Mouse (Mus musculus) right cerebral cortex, postnatal 25 days (tissue): ENCODE measurements at regions not wholly inside any gene's neighbourhood (a gene's known extent, or its start where the extent isn't known, plus 50 kb on each side); places are given as distances from the start of the nearest gene placed in this dataset.
"Not testable (repeated sequence)": the region's sequence is repeated elsewhere in the genome, so short reads cannot be mapped to it uniquely, and the experiment has no call there.

Source experiments
- DNase-seq: peaks from one replicate; pipeline ENCODE4 v3.0.0; 2022

- DNase-seq, result no peak
Measured at GRCm38 (mm10) chr12:64788761-64789160, 128.9 kb upstream of the Gm527 start.

DNA sequence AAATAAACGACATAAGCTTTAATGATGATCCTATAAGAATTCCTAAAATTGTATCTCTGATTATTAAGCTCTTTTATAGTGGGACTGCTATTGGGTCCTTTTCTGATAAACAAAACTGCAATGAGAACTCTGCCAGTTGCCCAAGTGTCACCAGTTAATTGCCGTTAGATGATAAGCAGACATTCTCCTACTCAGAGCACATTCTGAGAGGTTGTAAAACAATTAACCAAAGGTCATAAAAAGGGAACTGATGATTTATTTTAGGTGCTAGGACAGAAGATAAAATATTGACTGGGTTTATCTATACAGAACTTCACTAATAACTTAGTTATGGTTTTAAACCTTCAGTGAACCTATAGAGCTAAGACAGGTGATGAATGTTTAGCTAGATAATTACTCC is 109.2 kb upstream of the Gm527 start:
- DNase-seq, result not testable (repeated sequence)

- DNase-seq, result no peak
Measured at GRCm38 (mm10) chr12:64810081-64810480, 107.6 kb upstream of the Gm527 start.

DNA sequence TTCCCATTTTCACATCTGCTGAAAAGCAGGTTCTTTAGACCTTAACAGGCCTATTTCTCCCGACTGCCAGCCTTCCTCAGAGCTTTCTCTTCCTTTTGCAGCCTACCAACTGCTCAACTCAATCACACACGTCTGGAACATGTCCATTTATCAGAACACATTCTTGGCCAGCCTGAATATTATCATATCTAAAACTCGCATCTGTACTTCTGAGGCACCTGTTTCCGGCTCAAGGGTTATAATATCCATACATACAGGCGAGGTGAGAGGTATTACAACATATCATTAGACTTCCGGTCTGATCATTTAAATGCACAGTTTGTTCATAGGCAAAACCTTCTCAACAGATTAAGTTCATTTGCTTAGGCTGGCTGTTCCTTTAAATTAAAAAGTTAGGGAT is 101.8 kb upstream of the Gm527 start:
- DNase-seq, result no peak

DNA sequence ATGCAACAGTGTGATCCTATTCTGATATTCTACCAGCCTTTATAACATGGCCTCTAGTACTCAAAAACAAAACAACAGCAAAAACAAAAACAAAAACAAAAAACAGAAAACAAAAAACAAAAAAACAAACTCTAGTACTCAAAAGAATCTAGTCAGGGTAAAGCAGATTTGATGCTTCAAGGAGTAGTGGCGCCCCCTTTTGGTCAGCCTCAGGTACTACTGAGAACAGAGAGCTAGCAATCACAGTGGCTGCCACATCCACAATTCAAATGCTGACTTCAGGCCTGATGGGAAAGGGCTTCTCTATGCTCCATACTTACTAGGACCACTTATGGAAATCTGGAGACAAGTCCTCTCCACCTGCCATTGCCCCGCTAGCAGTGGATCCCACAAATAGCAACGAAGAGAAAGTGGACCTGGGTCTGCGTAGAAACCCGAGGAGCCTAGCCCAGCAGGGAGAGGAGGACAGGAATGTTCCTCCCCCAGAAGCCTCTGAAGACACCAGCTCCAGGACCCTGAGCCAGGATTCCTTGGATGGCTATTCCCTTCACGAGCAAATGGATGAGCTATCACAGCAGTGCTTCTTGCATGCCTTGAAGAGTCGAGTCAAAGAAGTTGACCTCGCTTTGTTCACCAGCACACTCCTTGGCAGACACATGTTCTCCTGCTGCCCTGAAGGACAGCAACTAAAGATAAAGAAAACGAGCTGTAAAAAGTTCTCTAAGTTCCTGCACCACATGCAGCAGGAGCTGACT is 100.5 kb upstream of the Gm527 start:
- DNase-seq, result peak; percentile 11

GRCm38 (mm10) chr12:64820722-64821121 is 97.0 kb upstream of the Gm527 start:
- no peak for DNase-seq

DNA sequence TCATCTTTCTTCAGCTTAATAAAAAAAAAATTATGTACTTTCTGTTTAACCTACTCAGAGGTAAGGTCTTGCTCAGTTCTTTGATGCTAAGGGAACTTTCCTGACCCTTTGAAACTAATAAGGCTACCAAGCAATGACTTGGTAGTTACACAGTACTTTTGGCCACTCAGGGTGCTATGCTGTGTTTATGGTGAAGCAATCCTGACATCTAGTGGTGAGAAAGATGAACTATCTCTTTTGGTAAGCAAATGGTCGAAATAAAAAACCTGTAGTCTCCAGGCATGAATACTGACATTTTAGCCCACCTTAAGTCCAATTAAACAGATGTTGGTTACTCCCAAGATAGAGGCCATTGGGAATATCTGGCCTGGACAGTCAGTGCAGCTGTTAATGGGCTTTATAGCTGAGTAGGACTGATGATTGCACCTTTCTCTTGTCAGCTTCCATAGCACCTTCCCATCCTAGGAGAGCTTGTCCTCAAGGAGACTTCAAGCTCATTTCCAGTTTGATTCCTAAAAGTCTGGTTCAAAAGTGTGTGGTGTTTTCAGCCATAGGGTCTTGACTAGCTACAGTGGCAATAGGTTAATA is 88.0 kb upstream of the Gm527 start:
- DNase-seq, result peak; percentile 4

DNA sequence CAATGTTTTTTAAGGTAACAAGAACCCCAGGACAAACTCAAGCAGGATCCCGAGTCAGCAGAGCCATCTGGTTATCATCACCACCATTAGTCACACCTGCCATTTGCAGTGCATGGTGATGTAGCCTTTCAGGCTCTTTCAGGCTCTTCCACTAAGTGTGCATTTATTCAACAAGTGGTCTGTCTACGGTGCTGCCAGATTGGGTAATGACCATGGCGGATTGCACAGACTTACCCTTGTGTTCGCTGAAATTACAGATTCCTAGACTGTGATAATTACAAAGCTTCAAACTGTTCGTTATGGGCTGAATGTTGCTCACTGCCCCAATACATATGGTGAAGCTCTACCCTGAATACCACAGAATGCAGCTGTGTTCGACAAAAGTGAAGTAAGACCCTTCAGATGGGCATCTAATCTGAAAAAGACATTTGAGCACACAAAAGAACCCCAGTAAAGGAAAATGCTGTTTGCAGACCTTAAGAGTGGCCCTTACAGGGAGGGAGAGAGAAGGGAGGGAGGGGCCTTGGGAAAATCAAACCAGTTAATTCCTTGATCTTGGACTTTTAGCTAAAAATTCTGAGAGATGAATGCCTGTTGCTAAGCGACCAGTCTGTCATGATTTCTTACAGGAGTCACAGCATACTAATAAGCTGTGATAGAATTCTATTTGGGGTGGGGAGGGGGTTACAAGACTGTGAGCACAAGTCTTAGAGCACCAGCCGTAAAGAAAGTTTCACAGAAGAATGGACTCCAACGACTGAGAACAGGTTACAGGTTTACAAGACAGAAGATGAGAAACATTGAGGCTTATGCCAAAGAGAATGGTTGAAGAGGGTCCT is 85.2 kb upstream of the Gm527 start:
- DNase-seq, result no peak

- DNase-seq, result no peak
Measured at GRCm38 (mm10) chr12:64857709-64858108, 60.0 kb upstream of the Gm527 start.
